Mouse (Mus musculus): ENCODE data around the gene Ttc23l.
A peak's percentile ranks its signal among the peaks of the same experiment; 100 is the strongest.
"Not testable (repeated sequence)": the region's sequence is repeated elsewhere in the genome, so short reads cannot be mapped to it uniquely, and the experiment has no call there.

The Ttc23l gene

GRCm38 (mm10) chr15:10506099-10506498 lies 52.4 kb downstream of the Ttc23l start:
- no peak for DNase-seq

- DNase-seq, result no peak
Observed at GRCm38 (mm10) chr15:10500838-10501719, 57.4 kb downstream of the Ttc23l start.

DNA sequence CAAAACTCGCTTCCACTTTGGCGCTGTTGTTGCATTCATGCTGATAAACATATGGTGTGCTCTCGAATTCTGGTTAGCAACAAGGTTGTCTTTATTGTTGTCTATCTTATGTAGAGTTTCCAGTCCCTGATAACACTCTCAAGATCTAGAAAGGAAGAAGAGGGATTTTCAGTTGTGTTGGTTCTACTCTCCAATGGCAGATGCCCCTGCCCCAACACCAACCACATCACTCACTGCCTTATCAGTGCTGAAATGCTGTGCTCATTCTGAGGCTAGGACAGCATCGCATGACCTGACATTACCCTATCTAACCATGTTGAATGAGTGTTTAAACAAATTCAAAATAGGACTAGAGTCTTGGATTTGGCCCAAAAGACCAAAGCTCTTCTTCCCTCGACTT lies 58.4 kb downstream of the Ttc23l start:
- no peak for DNase-seq

DNA sequence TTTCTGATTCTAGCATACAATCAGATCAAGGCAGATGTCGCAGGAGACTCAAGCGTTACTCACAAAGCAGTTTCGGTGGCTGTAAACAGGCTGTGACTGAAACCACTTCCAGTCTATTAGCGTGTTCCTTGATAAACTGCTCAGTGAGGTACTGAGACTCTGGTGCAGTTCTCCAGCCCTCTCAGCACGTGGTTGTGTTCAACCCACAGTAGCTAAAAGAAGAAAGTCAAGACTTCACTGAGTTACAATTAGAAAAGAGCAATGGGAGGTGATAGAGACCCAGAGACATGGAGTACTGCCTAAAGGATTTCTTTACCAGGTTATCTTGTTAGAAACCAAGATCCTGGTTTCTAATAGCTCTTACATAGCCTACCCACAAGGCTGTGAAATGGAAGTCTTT lies 58.9 kb downstream of the Ttc23l start:
- DNase-seq, result no peak

- DNase-seq, result not testable (repeated sequence)
Observed at GRCm38 (mm10) chr15:10496696-10497095, 61.8 kb downstream of the Ttc23l start.

GRCm38 (mm10) chr15:10495944-10496343 lies 62.5 kb downstream of the Ttc23l start:
- DNase-seq, result no peak

- DNase-seq, result no peak
Observed at GRCm38 (mm10) chr15:10490101-10490500, 68.4 kb downstream of the Ttc23l start.

- DNase-seq, result no peak
Observed at GRCm38 (mm10) chr15:10487246-10487645, 71.2 kb downstream of the Ttc23l start.

DNA sequence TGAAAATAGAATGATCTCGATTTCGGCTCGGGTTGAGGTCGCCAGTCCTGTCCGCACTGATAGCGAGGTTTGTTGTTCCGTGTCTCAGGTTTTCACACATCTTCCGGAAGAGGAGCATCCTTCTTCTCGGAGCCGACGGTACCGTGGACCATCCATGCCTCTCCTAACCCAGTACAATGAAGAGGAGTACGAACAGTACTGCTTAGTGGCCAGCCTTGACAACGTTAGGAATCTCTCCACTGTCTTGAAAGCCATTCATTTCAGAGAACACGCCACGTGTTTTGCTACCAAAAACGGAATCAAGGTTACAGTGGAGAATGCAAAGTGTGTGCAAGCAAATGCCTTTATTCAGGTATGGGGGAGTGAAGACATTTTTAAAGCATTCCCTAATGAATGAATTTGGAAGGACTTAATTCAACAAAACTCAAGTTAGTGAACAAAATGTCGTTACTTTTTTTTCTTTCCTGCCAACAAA lies 72.1 kb downstream of the Ttc23l start:
- no peak for DNase-seq

- peak; percentile 90 for DNase-seq
Observed at GRCm38 (mm10) chr15:10485484-10486364, 72.7 kb downstream of the Ttc23l start, which contains the start of the genes Brix1 and Rad1. Brix1 (minus strand) TSS chr15:10485947. Rad1 (plus strand) TSS chr15:10486018.

DNA sequence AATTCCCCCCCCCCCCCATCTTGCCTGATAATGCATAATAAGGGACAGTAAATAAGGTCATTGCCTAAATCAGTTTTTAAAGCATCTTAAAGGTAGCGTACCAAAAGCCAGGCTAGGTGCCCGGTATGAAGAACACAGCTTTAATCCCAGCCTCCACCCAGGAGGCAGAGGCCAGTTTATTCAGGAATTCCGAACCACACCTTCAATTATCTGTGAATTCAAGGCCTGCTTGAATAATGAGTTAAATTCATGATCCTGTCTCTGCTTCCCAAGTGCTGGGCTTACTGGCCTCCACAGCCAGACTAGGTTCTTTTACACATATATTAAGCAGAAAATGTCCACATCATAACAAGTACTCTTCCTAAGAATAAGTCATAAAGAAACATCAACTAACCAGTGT lies 87.5 kb downstream of the Ttc23l start:
- DNase-seq, result no peak

DNA sequence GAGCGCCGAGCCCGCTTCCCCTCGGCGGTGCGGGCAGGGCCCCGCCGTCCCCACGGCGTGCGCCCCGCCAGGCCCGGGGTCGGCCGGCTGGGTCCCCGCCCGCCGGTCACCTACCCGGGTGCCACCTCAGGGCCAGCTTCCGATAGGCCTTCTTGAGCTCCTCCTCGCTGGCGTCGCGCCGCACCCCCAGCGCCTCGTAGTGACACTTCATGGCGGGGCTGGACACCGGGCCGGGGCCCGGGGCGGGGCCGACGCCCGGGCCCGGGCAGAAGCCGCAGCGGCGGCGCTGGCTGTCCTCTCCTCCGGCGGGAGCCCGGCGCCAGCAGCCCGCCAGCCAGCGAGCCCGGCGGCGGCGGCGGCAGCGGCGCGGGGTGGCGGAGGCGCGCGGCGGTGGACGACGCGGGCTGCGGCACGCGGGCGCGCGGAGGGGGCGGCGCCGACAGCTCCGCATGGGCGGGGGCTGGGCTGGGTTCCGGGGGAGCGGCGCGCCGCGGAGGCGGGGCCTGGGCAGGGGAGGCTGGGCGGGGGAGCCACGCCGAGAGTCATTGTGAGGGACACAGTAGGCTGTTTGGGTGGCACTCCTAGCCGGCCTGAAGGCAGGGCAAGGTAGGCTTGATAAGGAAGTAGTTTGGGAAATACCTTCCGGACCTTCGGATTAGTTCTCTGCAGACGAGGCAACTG lies 88.2 kb downstream of the Ttc23l start, which contains the start of gene Dnajc21:
Dnajc21 (minus strand) TSS at position 366 of the 681 bp plus-strand sequence.
- DNase-seq, result peak; percentile 87

DNA sequence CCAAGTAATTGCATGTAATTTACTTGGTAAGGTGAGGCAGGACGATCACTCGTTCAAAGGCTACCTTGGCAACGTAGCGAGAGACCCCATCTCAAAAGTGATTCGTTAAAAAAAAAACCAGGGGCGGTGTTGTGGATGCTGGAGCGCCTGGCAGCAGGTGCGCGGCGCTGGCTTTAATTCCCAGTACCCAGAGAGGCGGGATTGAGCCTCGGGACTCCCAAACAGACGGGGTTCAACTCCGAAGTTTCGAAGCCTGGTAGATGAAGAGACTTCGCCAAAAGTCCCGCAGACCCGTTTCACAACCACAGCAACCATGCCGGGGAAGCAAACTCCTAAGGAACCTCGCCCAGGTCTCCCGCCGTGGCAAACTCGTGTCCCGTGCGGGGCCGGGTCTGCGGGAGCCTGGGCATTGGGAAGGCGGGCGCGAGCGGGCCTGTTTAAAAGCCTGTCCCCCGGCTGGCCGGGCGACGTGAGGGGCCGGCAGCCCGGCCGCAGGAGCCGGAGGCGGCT lies 88.8 kb downstream of the Ttc23l start:
- DNase-seq, result no peak

- no peak for DNase-seq
Observed at GRCm38 (mm10) chr15:10468761-10469160, 89.7 kb downstream of the Ttc23l start.

DNA sequence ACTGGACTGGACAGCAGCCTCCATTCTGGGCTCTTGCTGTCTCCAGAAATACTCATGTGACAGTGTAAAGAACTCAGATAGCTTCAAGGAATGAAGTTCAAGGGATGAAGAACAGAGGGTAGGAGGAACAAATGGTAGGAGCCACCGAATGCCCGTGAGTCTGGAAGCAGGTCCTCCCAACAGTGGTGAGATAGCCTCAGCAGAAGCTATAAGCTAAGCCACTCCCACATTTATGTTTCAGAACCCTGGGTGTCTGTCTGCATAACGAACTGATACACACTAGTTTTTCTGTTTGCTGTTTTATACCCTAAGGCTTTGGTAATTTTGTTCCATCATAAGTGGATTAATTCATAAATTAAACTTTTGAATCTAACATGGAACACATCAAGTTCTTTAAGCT lies 93.8 kb downstream of the Ttc23l start:
- no peak for DNase-seq

DNA sequence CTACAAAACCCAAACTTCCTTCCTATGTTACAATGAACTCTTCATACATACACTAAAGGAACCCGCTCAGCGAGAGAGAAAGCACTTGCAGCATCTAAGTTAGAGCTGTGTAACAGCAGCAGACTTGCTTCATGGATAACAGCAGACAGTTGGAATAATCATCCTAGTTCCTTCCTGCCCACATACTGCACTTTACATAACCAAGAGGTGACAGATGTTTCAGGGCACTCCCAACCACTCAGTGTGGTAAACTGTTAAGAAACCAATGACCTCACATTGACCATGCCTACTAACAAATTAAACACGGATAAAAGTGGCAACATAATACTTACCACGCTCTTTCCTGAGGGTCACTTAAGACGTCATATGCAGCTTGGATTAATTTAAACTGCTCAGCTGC lies 94.9 kb downstream of the Ttc23l start:
- DNase-seq, result no peak

DNA sequence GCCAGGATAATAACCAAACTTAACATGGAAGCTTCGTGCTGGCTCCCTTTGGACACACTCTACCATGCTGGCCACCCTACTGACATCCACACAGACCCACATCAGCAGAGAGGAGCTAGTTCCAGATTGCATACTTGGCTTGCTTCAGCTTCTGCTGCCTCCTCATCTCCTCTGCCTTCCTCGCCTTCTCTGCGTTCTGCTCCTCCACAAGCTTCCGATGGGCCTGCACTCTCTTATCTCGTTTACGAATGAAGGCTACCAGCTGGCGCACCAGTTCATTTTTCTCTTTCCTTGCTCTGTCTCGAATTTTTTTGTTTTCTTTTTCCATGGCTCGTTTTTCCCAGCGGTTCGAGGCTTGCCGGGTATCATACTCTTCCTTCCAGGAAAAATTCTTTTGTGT lies 97.5 kb downstream of the Ttc23l start:
- DNase-seq, result no peak
